Mouse (Mus musculus): ENCODE data around the gene Gm14692.
"Not testable (repeated sequence)": the region's sequence is repeated elsewhere in the genome, so short reads cannot be mapped to it uniquely, and the experiment has no call there.

Gm14692 gene

DNA sequence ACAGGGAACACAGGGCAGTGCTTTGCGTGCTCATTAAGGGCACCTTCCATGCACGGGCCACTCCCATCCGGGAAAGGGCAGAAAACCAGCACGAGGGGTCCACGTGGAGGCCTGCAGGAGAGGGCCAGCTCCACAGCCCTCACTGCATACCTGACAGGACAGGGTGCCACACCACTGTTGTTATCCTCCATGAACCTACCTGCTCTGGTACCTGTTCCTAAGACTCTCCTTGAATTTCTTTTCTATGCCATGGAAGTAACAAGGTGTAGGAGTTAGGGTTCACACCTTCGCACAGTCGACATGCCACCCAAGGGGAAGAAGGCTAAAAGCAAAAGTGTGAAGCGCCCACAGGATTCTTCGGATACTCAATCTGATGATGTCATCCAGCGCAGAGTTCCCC lies at the start of gene Gm14692:
TSS of gene Gm14692 (plus strand) at position 301 of the 400 bp plus-strand sequence.
- not testable (repeated sequence) for DNase-seq (ENCODE audit: low spot score)

GRCm38 (mm10) chrX:67693462-67693861 lies 2.0 kb upstream of the Gm14692 start, which contains the start of gene Gm1140:
TSS of gene Gm1140 (minus strand) at chrX:67693562.
- peak; percentile 17 for DNase-seq (ENCODE audit: low spot score)

Data from MN1 (cell line).